Mouse (Mus musculus): ENCODE data around the gene Gm4070. TPM values are rescaled to one million over a fixed set of nuclear protein-coding genes. Genes with fewer than 3 reads are reported as not detected.
"Not testable (repeated sequence)": the region's sequence is repeated elsewhere in the genome, so short reads cannot be mapped to it uniquely, and the experiment has no call there.

Gm4070 gene
- total RNA-seq (2015): 94.8 and 106 TPM in 2 replicates
- 423 and 519 TPM in 2 replicates for total RNA-seq (2017)

GRCm38 (mm10) chr7:105953812-105954211 lies at the start of gene Gm4070:
TSS of gene Gm4070 (minus strand) at chr7:105953967.
- ATAC-seq (ENCODE audit: poor library complexity, severe bottlenecking): peak; percentile 91

- not testable (repeated sequence) for ATAC-seq (ENCODE audit: poor library complexity, severe bottlenecking)
Measured at GRCm38 (mm10) chr7:105954540-105954939, 773 bp upstream of the Gm4070 start.

GRCm38 (mm10) chr7:105952408-105952807 lies 1.4 kb downstream of the Gm4070 start:
- peak; percentile 69 for ATAC-seq (ENCODE audit: poor library complexity, severe bottlenecking)

GRCm38 (mm10) chr7:105945238-105945637 lies 8.5 kb downstream of the Gm4070 start:
- peak; percentile 80 for ATAC-seq (ENCODE audit: poor library complexity, severe bottlenecking)

GRCm38 (mm10) chr7:105932132-105932531 lies 21.6 kb downstream of the Gm4070 start:
- ATAC-seq (ENCODE audit: poor library complexity, severe bottlenecking): not testable (repeated sequence)

GRCm38 (mm10) chr7:105883588-105884336 lies 70.0 kb downstream of the Gm4070 start:
- peak; percentile 88 for ATAC-seq (ENCODE audit: poor library complexity, severe bottlenecking)

GRCm38 (mm10) chr7:105879717-105880484 lies 73.9 kb downstream of the Gm4070 start:
- not testable (repeated sequence) for ATAC-seq (ENCODE audit: poor library complexity, severe bottlenecking)

GRCm38 (mm10) chr7:105855718-105856560 lies 97.8 kb downstream of the Gm4070 start:
- ATAC-seq (ENCODE audit: poor library complexity, severe bottlenecking): not testable (repeated sequence)

Other genes starting within 250 kb of the Gm4070 start
- 259 and 268 TPM in 2 replicates for gene Ilk, start 217.4 kb downstream of the Gm4070 start, total RNA-seq (2015)
- gene Ilk, start 217.4 kb downstream of the Gm4070 start, total RNA-seq (2017): 180 and 183 TPM in 2 replicates
- 12.3 and 15.8 TPM in 2 replicates for gene Rrp8, start 216.6 kb downstream of the Gm4070 start, total RNA-seq (2015)
- gene Rrp8, start 216.6 kb downstream of the Gm4070 start, total RNA-seq (2017): 17.4 and 21.0 TPM in 2 replicates
- 259 and 284 TPM in 2 replicates for gene Taf10, start 209.6 kb downstream of the Gm4070 start, total RNA-seq (2015)
- gene Taf10, start 209.6 kb downstream of the Gm4070 start, total RNA-seq (2017): 129 and 148 TPM in 2 replicates
- 69.7 and 71.5 TPM in 2 replicates for gene Tpp1, start 201.7 kb downstream of the Gm4070 start, total RNA-seq (2015)
- 21.7 and 29.0 TPM in 2 replicates for gene Tpp1, start 201.7 kb downstream of the Gm4070 start, total RNA-seq (2017)
- 0.07 TPM in 2 replicates for gene Dchs1, start 166.3 kb downstream of the Gm4070 start, total RNA-seq (2015)
- gene Dchs1, start 166.3 kb downstream of the Gm4070 start, total RNA-seq (2017): 0.04 TPM in 1 of 2 replicates, not detected in the other
- 74.5 and 84.2 TPM in 2 replicates for gene Mrpl17, start 142.9 kb downstream of the Gm4070 start, total RNA-seq (2015)
- gene Mrpl17, start 142.9 kb downstream of the Gm4070 start, total RNA-seq (2017): 37.8 and 40.1 TPM in 2 replicates

All from megakaryocyte, adult 5-6 weeks (primary cell).